Mouse (Mus musculus) megakaryocyte progenitor cell, adult 5-6 weeks (primary cell): ENCODE measurements around the gene Sik3. TPM values are rescaled to one million over a fixed set of nuclear protein-coding genes. Genes with fewer than 3 reads are reported as not detected.
"Not testable (repeated sequence)": the region's sequence is repeated elsewhere in the genome, so short reads cannot be mapped to it uniquely, and the experiment has no call there.

Experiments used
- ATAC-seq: replicated peaks from 2 replicates; pipeline ENCODE4 v1.8.0; 2016; ENCODE audit warnings: mild to moderate bottlenecking, moderate TSS enrichment, inconsistent platforms; ENCODE audit not compliant: poor library complexity
- total RNA-seq, 2 experiments: library from RNA; stranded (forward) in 1 of 2; stranded (reverse) in 1 of 2; fragments of 157-497, 149-512 nt in 1 of 2; fragments of 200-1000 nt in 1 of 2; gene quantifications; 2 replicates each; pipeline versions ENCODE4 v1.2.3 to v1.2.4; 2015 to 2017

Gene Sik3
- total RNA-seq, 2 experiments from 2014 or later = 13.3 to 26.8 TPM

GRCm38 (mm10) chr9:46092633-46093032, 80.0 kb downstream of the Sik3 start:
- ATAC-seq = peak; percentile 57; the same call in 1 of the 2 replicates

GRCm38 (mm10) chr9:46098360-46098985, 85.9 kb downstream of the Sik3 start:
- peak; percentile 88 for ATAC-seq

GRCm38 (mm10) chr9:46099107-46099506, 86.5 kb downstream of the Sik3 start:
- peak; percentile 64 for ATAC-seq

GRCm38 (mm10) chr9:46103154-46103553, 90.5 kb downstream of the Sik3 start:
- no peak for ATAC-seq

GRCm38 (mm10) chr9:46106105-46106504, 93.5 kb downstream of the Sik3 start:
- no peak for ATAC-seq

GRCm38 (mm10) chr9:46110648-46111047, 98.0 kb downstream of the Sik3 start:
- ATAC-seq = peak; percentile 61

- ATAC-seq = peak; percentile 77
Measured at GRCm38 (mm10) chr9:46111334-46111733, 98.7 kb downstream of the Sik3 start.

- ATAC-seq = no peak
Measured at GRCm38 (mm10) chr9:46112246-46112645, 99.6 kb downstream of the Sik3 start.

GRCm38 (mm10) chr9:46118844-46119385, 106.3 kb downstream of the Sik3 start:
- ATAC-seq = no peak

- peak; percentile 90 for ATAC-seq
Measured at GRCm38 (mm10) chr9:46119943-46120441, 107.4 kb downstream of the Sik3 start.

GRCm38 (mm10) chr9:46120468-46121253, 108.0 kb downstream of the Sik3 start:
- ATAC-seq = peak; percentile 17; the same call in 1 of the 2 replicates

GRCm38 (mm10) chr9:46121486-46121885, 108.9 kb downstream of the Sik3 start:
- ATAC-seq = peak; percentile 46

- ATAC-seq = no peak
Measured at GRCm38 (mm10) chr9:46122731-46123130, 110.1 kb downstream of the Sik3 start.

- ATAC-seq = no peak
Measured at GRCm38 (mm10) chr9:46126295-46126694, 113.7 kb downstream of the Sik3 start.

GRCm38 (mm10) chr9:46127326-46127725, 114.7 kb downstream of the Sik3 start:
- no peak for ATAC-seq

- no peak for ATAC-seq
Measured at GRCm38 (mm10) chr9:46129241-46129640, 116.6 kb downstream of the Sik3 start.

GRCm38 (mm10) chr9:46132821-46133220, 120.2 kb downstream of the Sik3 start:
- ATAC-seq = not testable (repeated sequence)

- ATAC-seq = no peak
Measured at GRCm38 (mm10) chr9:46138831-46139230, 126.2 kb downstream of the Sik3 start.

GRCm38 (mm10) chr9:46140811-46141210, 128.2 kb downstream of the Sik3 start:
- no peak for ATAC-seq

- ATAC-seq = no peak
Measured at GRCm38 (mm10) chr9:46142031-46142430, 129.4 kb downstream of the Sik3 start.

GRCm38 (mm10) chr9:46142492-46142891, 129.9 kb downstream of the Sik3 start:
- no peak for ATAC-seq

- ATAC-seq = 0 out of 2 replicates have a peak, but pooled peaks have one; percentile 35
Measured at GRCm38 (mm10) chr9:46144976-46145375, 132.4 kb downstream of the Sik3 start.
